Mouse (Mus musculus): ENCODE data around the gene Uty.

Gene Uty

DNA sequence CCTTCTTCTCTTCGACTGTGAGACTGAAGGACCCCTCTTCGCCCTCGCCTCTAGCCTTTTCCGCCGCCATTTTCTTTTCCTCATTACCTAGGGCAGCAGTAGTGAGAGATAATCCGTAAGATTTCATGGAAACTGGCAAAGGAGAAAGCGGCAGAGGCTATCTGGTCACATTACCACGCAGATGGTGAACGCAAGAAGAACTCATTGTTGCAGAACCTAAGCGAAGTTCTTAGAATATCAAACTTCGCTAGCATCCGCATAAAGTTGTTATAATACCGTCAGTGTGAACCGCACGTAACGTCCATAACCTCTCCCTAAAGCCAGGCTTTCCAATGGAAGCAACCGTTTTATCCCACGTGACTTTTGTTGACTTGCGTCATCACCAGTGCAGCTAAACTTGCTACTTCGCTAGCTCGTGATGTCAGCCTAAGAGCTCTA is at the start of gene Uty:
Gene Uty (minus strand): TSS at position 334 of the 438 bp plus-strand sequence.
- peak; percentile 35 for DNase-seq

DNA sequence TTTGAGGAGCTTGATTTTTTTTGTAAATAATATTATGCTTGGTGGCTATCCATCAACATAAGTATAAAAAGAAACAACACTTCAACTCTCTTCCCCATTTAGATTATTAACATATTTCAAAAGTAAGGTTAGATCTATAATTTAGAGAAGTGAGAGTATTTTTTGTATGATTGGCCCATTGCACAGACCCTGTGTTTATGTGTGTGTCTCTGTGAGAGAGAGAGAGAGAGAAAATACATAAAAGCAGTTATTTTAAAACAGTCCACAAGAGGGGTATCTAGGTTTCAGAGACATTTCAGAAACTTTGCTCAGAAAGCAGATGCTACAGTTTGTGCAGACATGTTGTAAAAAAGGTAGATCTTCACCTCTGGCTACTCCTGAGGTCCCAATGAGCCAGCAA is 48.1 kb upstream of the Uty start:
- DNase-seq = no peak

DNA sequence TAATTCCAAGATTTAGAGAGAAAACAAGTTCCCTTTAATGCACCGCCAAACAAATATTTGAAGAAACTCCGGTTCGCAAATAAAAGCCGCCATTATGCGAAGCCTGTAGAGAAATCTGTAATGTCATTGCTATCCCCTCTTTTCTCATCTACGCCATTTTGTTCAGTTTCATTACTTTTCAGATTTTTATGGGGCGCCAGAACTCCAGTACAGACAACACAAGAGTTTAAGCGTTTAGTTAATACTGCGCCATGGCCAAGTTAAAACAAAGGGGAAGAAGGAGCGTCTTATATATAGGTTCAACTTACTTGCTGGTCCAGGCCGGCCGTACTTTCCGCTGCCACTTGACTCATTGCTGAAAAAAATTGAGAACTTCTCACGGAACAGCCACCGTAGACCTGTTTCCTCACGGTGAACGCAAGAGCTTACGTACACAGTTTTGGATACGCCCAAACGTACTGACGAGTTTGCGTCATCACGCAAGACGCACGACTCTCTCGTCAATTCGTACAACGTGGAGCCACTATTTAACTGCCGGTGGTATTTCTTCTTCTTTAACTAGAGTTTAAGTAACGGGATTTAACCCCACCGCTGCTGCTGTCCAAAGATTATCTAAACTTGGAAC is 40.7 kb upstream of the Uty start, which contains the start of gene Ddx3y:
Gene Ddx3y (minus strand): TSS at position 459 of the 625 bp plus-strand sequence.
- DNase-seq = peak; percentile 52

DNA sequence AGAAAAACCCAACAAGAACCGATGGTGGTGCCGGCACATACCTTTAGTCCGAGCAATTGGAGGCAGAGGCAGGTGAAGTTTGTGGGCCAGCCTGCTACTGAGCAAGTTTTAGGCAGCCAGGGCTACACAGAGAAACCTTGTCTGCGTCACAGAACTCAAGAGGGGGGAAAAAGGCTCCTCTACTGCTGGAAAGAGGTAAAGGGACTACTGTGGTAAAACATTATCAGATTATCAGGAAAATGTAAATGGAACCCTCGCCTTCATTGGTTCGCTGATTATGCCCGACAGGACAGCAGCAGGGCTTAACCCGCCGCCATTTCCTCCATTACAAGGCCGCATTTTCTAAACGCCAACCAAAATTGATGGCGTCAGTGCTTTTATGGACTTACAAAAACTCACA is 40.2 kb upstream of the Uty start:
- peak; percentile 4 for DNase-seq

DNA sequence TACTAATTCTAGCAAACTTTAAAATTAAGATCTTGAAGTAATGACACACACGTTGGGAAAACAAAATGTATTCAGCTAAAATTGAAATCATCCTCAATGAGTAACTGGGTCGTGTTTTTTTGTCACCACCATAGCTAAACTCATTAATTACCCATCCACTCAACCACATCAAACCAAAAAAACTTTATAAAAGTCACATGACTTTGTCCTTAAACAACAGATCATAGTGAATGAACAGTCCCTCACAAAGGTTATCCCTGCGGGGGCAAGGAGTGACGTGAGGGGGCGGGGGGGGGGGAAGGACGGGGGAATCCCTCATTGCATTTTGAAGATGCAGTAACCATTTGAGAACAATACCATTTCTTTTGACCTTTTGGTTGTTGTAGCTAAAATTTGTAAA is 558 bp upstream of the Uty start:
- no peak for DNase-seq

DNA sequence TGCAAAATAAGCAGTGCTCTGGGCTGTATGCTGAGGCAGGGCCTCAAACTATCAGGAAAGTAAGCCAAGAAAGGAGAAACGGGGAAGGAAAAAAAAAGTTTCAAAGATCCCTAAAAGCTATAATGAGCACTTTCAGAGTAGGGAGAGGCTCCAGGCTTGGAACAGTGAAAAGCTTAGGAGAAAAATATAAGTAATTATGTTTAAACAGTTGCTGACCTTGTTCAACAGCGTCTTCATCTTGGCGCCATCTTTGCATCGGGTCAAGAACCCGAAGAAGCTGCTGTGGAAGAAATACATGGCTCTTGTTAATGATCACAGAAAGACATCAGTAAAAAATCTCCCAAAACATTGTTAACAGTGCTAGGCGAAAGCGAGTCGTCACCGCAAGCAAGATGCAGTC is 619 bp downstream of the Uty start:
- no peak for DNase-seq

DNA sequence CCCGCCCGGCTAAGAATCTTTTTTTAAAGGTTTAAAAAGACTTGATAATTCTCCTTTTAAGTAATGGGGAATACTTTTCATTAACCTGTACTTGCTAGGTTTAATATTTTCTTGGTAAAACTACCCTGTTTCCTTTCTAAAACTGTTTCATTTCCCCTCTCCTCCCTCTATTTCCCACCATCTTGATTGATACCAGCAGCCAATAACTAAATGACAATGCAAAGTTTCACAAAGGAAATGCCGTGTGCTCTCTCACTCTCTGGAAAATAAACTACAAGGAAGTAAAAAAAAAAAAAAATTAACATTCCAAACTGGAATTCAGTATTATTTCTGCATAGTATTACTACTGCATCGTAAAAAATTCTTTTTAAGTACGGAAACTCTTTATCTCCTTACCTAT is 1.1 kb downstream of the Uty start:
- DNase-seq = no peak

DNA sequence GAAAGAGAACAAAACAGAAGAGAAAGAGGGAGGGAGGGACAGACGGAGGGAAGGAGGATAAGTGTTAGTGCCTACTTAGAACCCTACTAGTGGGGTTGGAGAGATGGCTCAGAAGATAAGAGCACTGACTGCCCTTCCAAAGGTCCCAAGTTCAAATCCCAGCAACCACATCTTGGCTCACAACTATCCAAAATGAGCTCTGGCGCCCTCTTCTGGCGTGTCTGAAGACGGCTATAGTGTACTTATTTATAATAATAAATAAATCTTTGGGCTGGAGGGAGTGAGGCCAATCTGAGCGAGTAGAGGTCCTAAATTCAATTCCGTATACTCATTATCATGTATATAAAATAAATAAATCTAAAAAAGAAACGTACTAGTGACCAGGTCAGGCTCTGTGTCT is 25.6 kb downstream of the Uty start:
- DNase-seq = no peak

DNA sequence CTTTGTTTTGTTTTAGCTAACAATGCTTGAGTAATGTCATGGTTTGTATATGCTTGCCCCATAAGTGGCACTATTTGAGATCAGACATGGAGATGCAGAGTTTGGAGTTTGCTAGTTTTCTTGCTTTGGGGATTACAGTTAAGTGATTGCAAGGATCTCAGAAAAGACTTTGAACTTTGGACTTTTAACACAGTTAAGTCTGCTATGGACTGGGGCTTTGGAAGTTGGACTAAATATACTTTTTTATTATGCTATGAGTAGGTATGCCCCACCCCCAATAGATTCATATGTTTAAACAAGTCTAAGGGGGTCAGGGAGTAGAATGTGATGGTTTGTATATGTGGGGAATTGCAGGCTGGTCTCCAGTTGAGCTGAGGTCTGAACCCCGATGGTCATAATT is 67.1 kb downstream of the Uty start:
- no peak for DNase-seq

DNA sequence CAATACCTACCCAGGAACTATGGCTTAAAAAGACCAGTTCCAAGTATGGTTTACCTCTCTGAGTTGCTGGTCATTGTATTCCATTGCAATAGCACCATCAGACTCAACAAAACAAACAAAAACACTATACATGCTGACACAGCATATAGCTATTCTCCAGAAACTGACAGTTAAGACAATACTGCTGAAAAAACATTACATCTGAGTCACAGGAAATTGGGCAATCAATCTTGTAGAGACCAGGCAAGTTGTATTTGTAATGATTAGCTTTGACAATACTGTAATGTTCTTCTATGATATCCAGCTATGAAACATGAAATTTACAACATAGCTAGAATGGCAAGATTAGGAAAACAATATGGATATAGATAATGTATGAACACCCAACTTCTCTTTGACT is 82.5 kb downstream of the Uty start:
- no peak for DNase-seq

DNA sequence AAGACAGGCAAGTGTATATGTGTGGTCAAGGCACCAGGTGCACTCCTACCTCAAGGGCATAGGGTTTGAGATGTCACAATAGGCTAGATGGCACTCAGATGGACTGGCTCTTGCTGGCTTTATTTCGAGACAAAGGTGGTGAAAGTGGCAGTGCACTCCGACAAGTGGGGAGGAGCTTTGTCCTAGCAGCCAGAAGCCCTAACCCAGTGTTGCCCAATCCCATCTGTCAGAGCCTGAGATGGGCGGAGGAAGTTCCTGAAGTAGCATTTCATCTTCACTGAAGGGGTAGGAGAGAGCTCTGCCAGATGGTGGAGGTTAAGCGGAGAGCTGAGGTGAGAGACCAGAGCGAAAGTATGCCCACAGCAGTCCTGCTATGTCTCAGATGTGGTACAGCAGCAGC is 129.4 kb downstream of the Uty start:
- no peak for DNase-seq

DNA sequence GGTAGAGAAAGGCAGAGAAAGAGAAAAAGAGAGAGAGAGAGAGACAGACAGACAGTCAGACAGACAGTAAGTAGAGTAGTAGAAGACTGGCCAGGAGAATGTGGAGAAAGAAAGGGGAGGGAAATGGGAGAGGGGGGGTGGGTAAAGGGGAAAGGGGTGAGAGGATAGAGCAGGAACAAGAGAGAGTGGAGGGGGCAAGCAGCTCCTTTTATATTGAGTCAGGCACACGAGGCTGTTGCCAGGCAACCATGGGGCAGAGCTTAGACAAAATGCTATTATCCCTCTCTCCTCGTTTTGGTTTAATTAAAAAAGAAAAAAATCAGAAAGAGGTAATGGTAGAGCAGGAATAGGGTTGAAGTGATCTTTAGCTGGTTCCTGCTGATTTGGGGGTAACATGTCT is 131.5 kb downstream of the Uty start:
- DNase-seq = no peak
